12 mouse cellular contexts compared by ENCODE assay signal in the genomic region with DNA sequence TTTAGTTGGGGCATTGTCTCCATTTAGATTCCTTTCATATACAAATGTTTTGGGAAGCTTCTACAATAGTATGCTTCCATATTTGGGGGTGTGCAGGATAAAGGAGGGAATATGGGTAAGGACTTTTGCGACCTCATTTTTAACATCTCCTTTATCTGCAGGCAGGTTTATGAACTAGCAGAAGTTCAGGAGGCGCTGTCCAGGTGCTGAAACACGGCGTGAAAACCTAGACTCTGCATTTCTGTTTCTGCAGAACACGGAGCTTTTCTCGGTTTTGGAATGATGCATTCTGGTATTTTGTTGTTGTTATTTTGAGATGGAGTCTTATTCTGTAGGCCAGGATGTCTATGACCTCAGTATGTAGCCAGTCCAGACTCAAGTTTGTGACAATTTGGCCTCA. TPM values are rescaled to one million over a fixed set of nuclear protein-coding genes. Genes with fewer than 3 reads are reported as not detected.
DNase-seq lines count a peak whose midpoint lies in the region; ATAC-seq lines count a peak whose summit lies in the region.
"Had no signal": no experiment of that assay in that cellular context is flagged by ENCODE, and none has a peak within 500 bp of the region (broad histone marks: within the 10 kb centered on the region; RNA-seq: fewer than 3 reads in every experiment).

No protein-coding gene starts in this region.

- H3K9ac ChIP-seq in intestine, embryonic 14.5 days (ENCODE audit: low read length): no peak overlapping the region
- no peak overlapping the region for H3K9ac ChIP-seq in intestine, embryonic 15.5 days
- H3K9ac ChIP-seq: hindbrain, embryonic 15.5 days; liver, embryonic 13.5 days had no signal

- peak; percentile 77 for DNase-seq in intestine, embryonic 14.5 days (ENCODE audit: low spot score)
- DNase-seq in 3T3-L1 (ENCODE audit: low read depth, low spot score): peak; percentile 59
- peak; percentile 35 for DNase-seq in R1 (ENCODE audit: low read depth, low spot score)
- peak; percentile 62 for DNase-seq in kidney, postnatal 10 days
- no peak for DNase-seq in frontal cortex, adult 2 months (ENCODE audit: extremely low spot score in 1 of 2, low spot score in 1 of 2)
- no peak for DNase-seq in gastrocnemius, postnatal 25 days
- DNase-seq in cerebellum, postnatal 25 days: no peak
- DNase-seq: cerebellum, adult 2 months; liver, embryonic 13.5 days had no signal

- H3K9me3 ChIP-seq in intestine, embryonic 14.5 days (ENCODE audit: control insufficient read depth, low read length): no peaks in the 10 kb centered on the region
- H3K9me3 ChIP-seq in intestine, embryonic 15.5 days: no peaks in the 10 kb centered on the region
- H3K9me3 ChIP-seq: hindbrain, embryonic 15.5 days; liver, embryonic 13.5 days had no signal

- no peak overlapping the region for H3K27ac ChIP-seq in intestine, embryonic 14.5 days (ENCODE audit: low read depth)
- no peak overlapping the region for H3K27ac ChIP-seq in intestine, embryonic 15.5 days
- H3K27ac ChIP-seq: hindbrain, embryonic 15.5 days; liver, embryonic 13.5 days had no signal

- WGBS in intestine, embryonic 14.5 days: 24% methylated on average over 6 of the region's 6 CpGs
- WGBS in intestine, embryonic 15.5 days: 25% methylated on average over 6 of the region's 6 CpGs

- H3K4me3 ChIP-seq in intestine, embryonic 14.5 days (ENCODE audit: low read depth, low read length): no peak overlapping the region
- H3K4me3 ChIP-seq in intestine, embryonic 15.5 days (replicated peaks): no peak overlapping the region
- H3K4me3 ChIP-seq: hindbrain, embryonic 15.5 days; liver, embryonic 13.5 days had no signal

- no peak overlapping the region for H3K4me2 ChIP-seq in intestine, embryonic 14.5 days (ENCODE audit: low read length)
- H3K4me2 ChIP-seq in intestine, embryonic 15.5 days (replicated peaks): no peak overlapping the region
- H3K4me2 ChIP-seq: hindbrain, embryonic 15.5 days; liver, embryonic 13.5 days had no signal

- H3K36me3 ChIP-seq in intestine, embryonic 14.5 days (ENCODE audit: control insufficient read depth, insufficient read depth, low read length): no peaks in the 10 kb centered on the region
- H3K36me3 ChIP-seq in intestine, embryonic 15.5 days: no peaks in the 10 kb centered on the region
- H3K36me3 ChIP-seq: hindbrain, embryonic 15.5 days; liver, embryonic 13.5 days had no signal

- H3K27me3 ChIP-seq in intestine, embryonic 14.5 days (replicated peaks; ENCODE audit: control insufficient read depth, insufficient read depth, low read length): no peaks in the 10 kb centered on the region
- H3K27me3 ChIP-seq in intestine, embryonic 15.5 days (replicated peaks): no peaks in the 10 kb centered on the region
- H3K27me3 ChIP-seq: hindbrain, embryonic 15.5 days; liver, embryonic 13.5 days had no signal

- H3K4me1 ChIP-seq in intestine, embryonic 14.5 days (replicated peaks; ENCODE audit: control insufficient read depth, insufficient read depth, low read length): no peaks in the 10 kb centered on the region
- H3K4me1 ChIP-seq in intestine, embryonic 15.5 days (replicated peaks): no peaks in the 10 kb centered on the region
- H3K4me1 ChIP-seq: hindbrain, embryonic 15.5 days; liver, embryonic 13.5 days had no signal

- no peak for ATAC-seq in intestine, embryonic 14.5 days (replicated peaks; ENCODE audit: low FRiP score, low TSS enrichment, low read depth)
- ATAC-seq in intestine, embryonic 15.5 days: no peak

RNA-seq across cellular contexts. Expression of a gene that starts 8.5 kb away (rescaled TPM):
- polyA plus RNA-seq in intestine, embryonic 14.5 days (2014; fragmentation: Nextera tagmentation; extraction: Ambion mirVana): not detected in 2 replicates
- not detected in 2 replicates for polyA plus RNA-seq in intestine, embryonic 15.5 days (2015; fragmentation: Nextera tagmentation; extraction: Ambion mirVana)
- not detected in 2 replicates for polyA plus RNA-seq in frontal cortex, adult 2 months (2012; rRNA removed)
- total RNA-seq in gastrocnemius, postnatal 25 days (2021): not detected
- total RNA-seq: gastrocnemius, adult 18-20 months had no signal
- polyA plus RNA-seq: cerebellum, adult 2 months; hindbrain, embryonic 15.5 days; liver, embryonic 13.5 days had no signal

RNA-seq across cellular contexts. Expression of a gene that starts 8.6 kb away (rescaled TPM):
- not detected in 2 replicates for polyA plus RNA-seq in intestine, embryonic 14.5 days (2014; fragmentation: Nextera tagmentation; extraction: Ambion mirVana)
- polyA plus RNA-seq in intestine, embryonic 15.5 days (2015; fragmentation: Nextera tagmentation; extraction: Ambion mirVana): not detected in 2 replicates
- not detected in 2 replicates for polyA plus RNA-seq in frontal cortex, adult 2 months (2012; rRNA removed)
- total RNA-seq in gastrocnemius, postnatal 25 days (2021): not detected
- total RNA-seq: gastrocnemius, adult 18-20 months had no signal
- polyA plus RNA-seq: cerebellum, adult 2 months; hindbrain, embryonic 15.5 days; liver, embryonic 13.5 days had no signal

RNA-seq across cellular contexts. Expression of a gene that starts 43.2 kb away (rescaled TPM):
- 0.12 and 0.32 TPM in 2 replicates for polyA plus RNA-seq in intestine, embryonic 14.5 days (2014; fragmentation: Nextera tagmentation; extraction: Ambion mirVana)
- 0.35 and 0.36 TPM in 2 replicates for polyA plus RNA-seq in intestine, embryonic 15.5 days (2015; fragmentation: Nextera tagmentation; extraction: Ambion mirVana)
- 0.57 and 0.64 TPM in 2 replicates for polyA plus RNA-seq in frontal cortex, adult 2 months (2012; rRNA removed)
- total RNA-seq in gastrocnemius, postnatal 25 days (2021): under 1 TPM; 0.32 to 0.33 TPM

RNA-seq across cellular contexts. Expression of a gene that starts 58.0 kb away (rescaled TPM):
- polyA plus RNA-seq in intestine, embryonic 14.5 days (2014; fragmentation: Nextera tagmentation; extraction: Ambion mirVana): 21.0 and 21.9 TPM in 2 replicates
- polyA plus RNA-seq in intestine, embryonic 15.5 days (2015; fragmentation: Nextera tagmentation; extraction: Ambion mirVana): 16.3 and 16.4 TPM in 2 replicates
- polyA plus RNA-seq in frontal cortex, adult 2 months (2012; rRNA removed): 8.2 and 8.9 TPM in 2 replicates
- total RNA-seq in gastrocnemius, postnatal 25 days (2021): 10 to 100 TPM; 12.9 to 15.8 TPM

Comparison
In these comparisons a context has a peak if more than half of its experiments do, and no peak if none do; other contexts are left out.
1. DNase-seq: peak in intestine, embryonic 14.5 days (single experiment), 3T3-L1 (single experiment), R1 (single experiment) and kidney, postnatal 10 days (single experiment); none in frontal cortex, adult 2 months (0 of 2), gastrocnemius, postnatal 25 days (single experiment) and cerebellum, postnatal 25 days (0 of 2).